Mouse (Mus musculus) granulocyte monocyte progenitor cell, adult 5-6 weeks (primary cell): Measurements from ENCODE around the gene Arid4b. TPM values are rescaled to one million over a fixed set of nuclear protein-coding genes. Genes with fewer than 3 reads are reported as not detected.

ENCODE experiments used
- ATAC-seq: replicated peaks from 2 replicates; pipeline ENCODE4 v1.8.0; 2016; ENCODE audit warnings: mild to moderate bottlenecking, moderate TSS enrichment, inconsistent platforms; ENCODE audit not compliant: poor library complexity, severe bottlenecking
- total RNA-seq, 2 experiments: library from RNA; stranded (forward) in 1 of 2; stranded (reverse) in 1 of 2; fragments of 200-712, 200-1000 nt in 1 of 2; fragments of >200 nt in 1 of 2; fragmentation: Nextera tagmentation in 1 of 2; gene quantifications; 2 replicates each; pipeline ENCODE4 v1.2.3; 2014 to 2017

Gene Arid4b
- total RNA-seq, 2 experiments from 2014 or later: 23.9 to 25.4 TPM

DNA sequence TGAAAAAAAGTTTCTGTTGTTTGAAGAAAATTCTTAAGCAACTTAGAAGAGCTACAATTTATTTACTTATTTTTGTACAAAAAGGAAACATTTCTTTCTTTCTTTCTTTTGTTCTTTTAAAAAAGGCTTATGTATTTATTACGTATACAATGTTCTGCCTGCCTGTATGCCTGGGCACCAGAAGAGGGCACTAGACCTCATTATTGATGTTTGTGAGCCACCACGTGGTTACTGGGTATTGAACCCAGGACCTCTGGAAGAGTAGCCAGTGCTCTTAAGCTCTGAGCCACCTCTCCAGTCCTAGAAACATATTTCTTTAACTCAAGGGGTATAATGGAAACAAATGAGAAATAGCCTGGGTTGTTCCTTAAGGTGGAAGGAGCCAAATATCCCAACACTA lies 182.9 kb downstream of the Arid4b start:
- ATAC-seq: no peak

Other genes with a start within 250 kb of the Arid4b start
- 26.5 and 33.9 TPM in 2 replicates for gene B3galnt2, start 108.8 kb upstream of the Arid4b start, total RNA-seq (2014; fragmentation: Nextera tagmentation)
- 23.9 and 25.4 TPM in 2 replicates for gene B3galnt2, start 108.8 kb upstream of the Arid4b start, total RNA-seq (2017)
- gene Tbce, start 23.6 kb upstream of the Arid4b start, total RNA-seq (2014; fragmentation: Nextera tagmentation): 68.9 and 70.4 TPM in 2 replicates
- gene Tbce, start 23.6 kb upstream of the Arid4b start, total RNA-seq (2017): 34.0 and 44.5 TPM in 2 replicates
- gene Ggps1, start 256 bp downstream of the Arid4b start, total RNA-seq (2014; fragmentation: Nextera tagmentation): 16.4 and 24.7 TPM in 2 replicates
- 18.7 and 27.1 TPM in 2 replicates for gene Ggps1, start 256 bp downstream of the Arid4b start, total RNA-seq (2017)